Mouse (Mus musculus): ENCODE data around the gene Vps29.

DNA sequence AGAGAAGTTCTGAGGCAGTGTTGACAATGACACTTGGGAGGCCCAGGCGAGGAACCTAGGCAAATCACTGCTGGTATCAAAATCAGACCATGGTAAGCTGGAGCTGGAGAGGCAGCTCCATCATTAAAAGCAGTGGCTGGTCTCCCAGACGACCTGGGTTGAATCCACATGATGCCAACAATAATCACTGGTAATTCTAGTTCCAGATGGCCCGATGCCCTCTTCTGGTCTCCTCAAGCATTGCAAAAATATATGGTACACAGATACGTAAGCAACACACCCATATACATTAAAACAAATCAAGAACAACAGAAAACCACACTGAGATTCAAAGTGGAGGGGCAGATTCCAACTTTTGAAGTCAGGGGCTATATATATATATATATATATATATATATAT lies 8.4 kb upstream of the Vps29 start:
- TF ChIP-seq POLR2A (IDR thresholded peaks at IDR 0.05; ENCODE audit: insufficient read depth, low read depth, low read length) (no peak), CTCF (IDR thresholded peaks at IDR 0.05) (peak; percentile 29; the same call in 1 of the 2 replicates)

Data from heart, adult 2 months (tissue).